Mouse (Mus musculus) mouse trophoblast stem cell (cell line): ENCODE measurements at regions not wholly inside any gene's neighbourhood (a gene's known extent, or its start where the extent isn't known, plus 50 kb on each side); places are given as distances from the start of the nearest gene placed in this dataset.

Source experiments
- in situ Hi-C, 2 experiments: fragments of 300-500 bp; cut with MseI, MboI; formaldehyde crosslinking; loops; 2 replicates in 1 of 2; 3 replicates in 1 of 2; pipeline ENCODE4 v1.15.1; 2025

GRCm38 (mm10) chr13:84345791-84346511 is 123.9 kb downstream of the Tmem161b start:
- in situ Hi-C loops, result loop anchor here (5.0 to 10.0 kb wide), 2 partner anchors 619 to 621 kb away; no protein-coding TSS in a partner anchor

- in situ Hi-C loops, result loop anchor here (5.0 to 10.0 kb wide), 2 partner anchors 619 to 622 kb away; no protein-coding TSS in a partner anchor
Observed at GRCm38 (mm10) chr13:84346569-84346968, 124.5 kb downstream of the Tmem161b start.

- in situ Hi-C loops, result loop anchor here (5.0 to 10.0 kb wide), 2 partner anchors 620 to 623 kb away; no protein-coding TSS in a partner anchor
Observed at GRCm38 (mm10) chr13:84347181-84347913, 125.3 kb downstream of the Tmem161b start.

GRCm38 (mm10) chr13:84347914-84348700 is 126.0 kb downstream of the Tmem161b start:
- in situ Hi-C loops, result loop anchor here (5.0 to 10.0 kb wide), 2 partner anchors 621 to 623 kb away; no protein-coding TSS in a partner anchor

GRCm38 (mm10) chr13:84348701-84348975 is 126.5 kb downstream of the Tmem161b start:
- in situ Hi-C loops, result loop anchor here (5.0 to 10.0 kb wide), 2 partner anchors 621 to 624 kb away; no protein-coding TSS in a partner anchor

- in situ Hi-C loops, result loop anchor here (5.0 to 10.0 kb wide), 2 partner anchors 622 to 624 kb away; no protein-coding TSS in a partner anchor
Observed at GRCm38 (mm10) chr13:84349001-84349720, 127.1 kb downstream of the Tmem161b start.

GRCm38 (mm10) chr13:84349721-84350040 is 127.6 kb downstream of the Tmem161b start:
- in situ Hi-C loops, result loop anchor here (5.0 to 10.0 kb wide), 2 partner anchors 622 to 625 kb away; no protein-coding TSS in a partner anchor

GRCm38 (mm10) chr13:84350791-84351190 is 128.7 kb downstream of the Tmem161b start:
- in situ Hi-C loops, result no loop called here

GRCm38 (mm10) chr13:84356455-84356854 is 134.4 kb downstream of the Tmem161b start:
- in situ Hi-C loops, result no loop called here

- in situ Hi-C loops, result no loop called here
Observed at GRCm38 (mm10) chr13:84360536-84360935, 138.4 kb downstream of the Tmem161b start.

- in situ Hi-C loops, result no loop called here
Observed at GRCm38 (mm10) chr13:84364069-84364468, 142.0 kb downstream of the Tmem161b start.

- in situ Hi-C loops, result no loop called here
Observed at GRCm38 (mm10) chr13:84365503-84365902, 143.4 kb downstream of the Tmem161b start.

GRCm38 (mm10) chr13:84366017-84366416 is 143.9 kb downstream of the Tmem161b start:
- in situ Hi-C loops, result no loop called here

- in situ Hi-C loops, result no loop called here
Observed at GRCm38 (mm10) chr13:84366839-84367238, 144.7 kb downstream of the Tmem161b start.

- in situ Hi-C loops, result no loop called here
Observed at GRCm38 (mm10) chr13:84368225-84368624, 146.1 kb downstream of the Tmem161b start.

- in situ Hi-C loops, result loop anchor here in 1 of 2 experiments (25.0 kb wide), 1 partner anchor 388 kb away; no protein-coding TSS in a partner anchor
Observed at GRCm38 (mm10) chr13:84374711-84375257, 152.7 kb downstream of the Tmem161b start.

- in situ Hi-C loops, result loop anchor here in 1 of 2 experiments (25.0 kb wide), 1 partner anchor 386 kb away; no protein-coding TSS in a partner anchor
Observed at GRCm38 (mm10) chr13:84375941-84376340, 153.8 kb downstream of the Tmem161b start.

GRCm38 (mm10) chr13:84378553-84379332 is 156.6 kb downstream of the Tmem161b start:
- in situ Hi-C loops, result loop anchor here in 1 of 2 experiments (25.0 kb wide), 1 partner anchor 384 kb away; no protein-coding TSS in a partner anchor

GRCm38 (mm10) chr13:84391554-84391953 is 169.5 kb downstream of the Tmem161b start:
- in situ Hi-C loops, result loop anchor here in 1 of 2 experiments (25.0 kb wide), 1 partner anchor 371 kb away; no protein-coding TSS in a partner anchor
